ENCODE assay signal across 7 mouse cellular contexts in the genomic region with DNA sequence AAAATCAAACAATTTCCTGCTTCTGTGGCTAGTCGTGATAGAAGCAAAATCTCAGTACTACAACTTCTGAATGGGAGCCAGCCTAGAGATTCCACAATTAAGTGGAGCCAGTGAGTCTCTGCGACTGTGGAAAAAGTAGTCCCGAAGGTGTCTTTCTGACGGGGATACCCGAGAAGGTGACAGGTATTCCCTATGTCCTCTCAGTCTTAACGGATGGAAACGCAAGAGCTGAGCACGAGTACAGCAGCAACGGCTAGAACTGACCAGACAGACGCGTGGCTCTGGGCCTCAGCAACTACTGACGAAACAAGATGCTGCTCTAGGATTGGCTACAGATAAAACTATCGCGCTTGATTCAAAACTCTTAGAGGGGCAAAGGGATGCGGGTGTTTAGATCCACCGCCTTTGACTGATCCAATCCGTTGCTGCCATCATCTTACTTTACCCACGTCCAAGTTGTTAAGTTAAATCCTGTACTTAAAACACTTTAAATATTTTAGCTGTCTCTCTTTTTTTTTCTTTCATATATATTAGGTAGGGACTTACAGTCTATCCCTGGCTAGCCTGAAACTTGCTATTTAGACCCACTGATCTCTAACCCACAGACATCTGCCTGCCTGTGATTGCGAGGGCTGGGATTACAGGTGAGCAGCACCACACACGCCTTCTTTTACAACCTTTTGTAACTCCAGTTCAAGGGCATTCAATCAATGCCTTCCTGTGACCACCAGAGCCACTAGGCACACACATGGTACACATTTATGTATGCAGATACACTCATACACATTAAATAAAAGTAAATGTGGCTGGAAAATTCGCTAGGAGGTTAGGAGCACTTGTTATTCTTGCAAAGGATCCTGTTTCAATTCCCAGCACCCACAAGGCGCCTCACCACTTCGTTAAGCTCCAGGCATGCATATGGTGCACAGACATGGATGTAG. TPM values are rescaled to one million over a fixed set of nuclear protein-coding genes. Genes with fewer than 3 reads are reported as not detected.
A peak's percentile ranks its signal among the peaks of the same experiment; 100 is the strongest.
DNase-seq lines count a peak whose midpoint lies in the region; ATAC-seq lines count a peak whose summit lies in the region.

Nasp (minus strand) TSS at position 220 of the 941 bp plus-strand sequence.

- peak within 1 kb of the TSS; percentile 87 for H3K9ac ChIP-seq in midbrain, embryonic 13.5 days (replicated peaks)

- H3K4me1 ChIP-seq in embryonic facial prominence, embryonic 10.5 days = peaks cover 16% of the 10 kb centered on the region
- H3K4me1 ChIP-seq in limb, embryonic 10.5 days = peaks cover 11% of the 10 kb centered on the region
- H3K4me1 ChIP-seq in midbrain, embryonic 13.5 days (replicated peaks) = peaks cover 24% of the 10 kb centered on the region

- ATAC-seq in granulocyte monocyte progenitor cell, adult 5-6 weeks (replicated peaks; ENCODE audit: poor library complexity, severe bottlenecking) = peak; percentile 83
- peak; percentile 90 for ATAC-seq in midbrain, embryonic 13.5 days

- DNase-seq in adrenal gland, postnatal 14 days = peak; percentile 85
- peak; percentile 86 for DNase-seq in embryonic facial prominence, embryonic 10.5 days (ENCODE audit: low spot score)
- DNase-seq in kidney, adult 11 months = peak; percentile 86
- peak; percentile 82 for DNase-seq in limb, embryonic 10.5 days (ENCODE audit: low spot score)
- peak; percentile 68 for DNase-seq in spleen, adult 12 weeks (ENCODE audit: low spot score)

- WGBS in embryonic facial prominence, embryonic 10.5 days = 8% methylated on average over 23 of the region's 23 CpGs
- WGBS in limb, embryonic 10.5 days = 7% methylated on average over 23 of the region's 23 CpGs
- 8% methylated on average over 23 of the region's 23 CpGs for WGBS in midbrain, embryonic 13.5 days

- peak within 1 kb of the TSS; percentile 99 for H3K4me3 ChIP-seq in embryonic facial prominence, embryonic 10.5 days
- H3K4me3 ChIP-seq in limb, embryonic 10.5 days = peak within 1 kb of the TSS; percentile 99
- H3K4me3 ChIP-seq in midbrain, embryonic 13.5 days (replicated peaks) = peak within 1 kb of the TSS; percentile 99

- H3K9me3 ChIP-seq in embryonic facial prominence, embryonic 10.5 days = no peaks in the 10 kb centered on the region
- no peaks in the 10 kb centered on the region for H3K9me3 ChIP-seq in limb, embryonic 10.5 days (replicated peaks)
- no peaks in the 10 kb centered on the region for H3K9me3 ChIP-seq in midbrain, embryonic 13.5 days

- H3K27ac ChIP-seq in embryonic facial prominence, embryonic 10.5 days (replicated peaks) = peak within 1 kb of the TSS; percentile 99
- H3K27ac ChIP-seq in limb, embryonic 10.5 days = peak within 1 kb of the TSS; percentile 99
- peak within 1 kb of the TSS; percentile 96 for H3K27ac ChIP-seq in midbrain, embryonic 13.5 days

- H3K27me3 ChIP-seq in embryonic facial prominence, embryonic 10.5 days (replicated peaks; ENCODE audit: low read depth, poor library complexity, severe bottlenecking) = no peaks in the 10 kb centered on the region
- no peaks in the 10 kb centered on the region for H3K27me3 ChIP-seq in limb, embryonic 10.5 days (ENCODE audit: low read depth, poor library complexity, severe bottlenecking)
- no peaks in the 10 kb centered on the region for H3K27me3 ChIP-seq in midbrain, embryonic 13.5 days

- peaks cover 40% of the 10 kb centered on the region for H3K36me3 ChIP-seq in embryonic facial prominence, embryonic 10.5 days (replicated peaks)
- peaks cover 44% of the 10 kb centered on the region for H3K36me3 ChIP-seq in limb, embryonic 10.5 days
- peaks cover 20% of the 10 kb centered on the region for H3K36me3 ChIP-seq in midbrain, embryonic 13.5 days

- H3K4me2 ChIP-seq in midbrain, embryonic 13.5 days (replicated peaks) = peak within 1 kb of the TSS; percentile 74

RNA-seq across cellular contexts. Expression of gene Nasp, which starts in this region (rescaled TPM):
- total RNA-seq in adrenal gland, postnatal 14 days (2021) = 51.1 and 51.6 TPM in 2 replicates
- polyA plus RNA-seq in embryonic facial prominence, embryonic 10.5 days (2016; fragmentation: Nextera tagmentation; extraction: Ambion mirVana) = 333 and 342 TPM in 2 replicates
- 190 and 192 TPM in 2 replicates for total RNA-seq in granulocyte monocyte progenitor cell, adult 5-6 weeks (2014; fragmentation: Nextera tagmentation)
- 397 and 446 TPM in 2 replicates for total RNA-seq in granulocyte monocyte progenitor cell, adult 5-6 weeks (2017)
- 334 and 364 TPM in 2 replicates for polyA plus RNA-seq in limb, embryonic 10.5 days (2016; fragmentation: Nextera tagmentation; extraction: Ambion mirVana)
- polyA plus RNA-seq in midbrain, embryonic 13.5 days (2015; fragmentation: Nextera tagmentation; extraction: Ambion mirVana) = 131 and 148 TPM in 2 replicates

Comparison
In these comparisons a context has a peak if more than half of its experiments do, and no peak if none do; other contexts are left out.
1. Peak in every context shown above with its lines: DNase-seq, ATAC-seq, H3K4me3 ChIP-seq and H3K27ac ChIP-seq.